In genomic region chr17:34626773-34627092, GRCm38 (mm10) we compare ENCODE assay signal across 8 mouse cellular contexts. TPM values are rescaled to one million over a fixed set of nuclear protein-coding genes. Genes with fewer than 3 reads are reported as not detected.
A peak's percentile ranks its signal among the peaks of the same experiment; 100 is the strongest.
DNase-seq lines count a peak whose midpoint lies in the region; ATAC-seq lines count a peak whose summit lies in the region.

No protein-coding gene starts in this region.

- peak overlapping the region; percentile 83 for H3K9ac ChIP-seq in midbrain, embryonic 13.5 days (replicated peaks)

- H3K4me1 ChIP-seq in midbrain, embryonic 13.5 days (replicated peaks): peaks cover 57% of the 10 kb centered on the region

- ATAC-seq in midbrain, embryonic 13.5 days: peak; percentile 38

- H3K9me3 ChIP-seq in midbrain, embryonic 13.5 days: no peaks in the 10 kb centered on the region

- H3K36me3 ChIP-seq in midbrain, embryonic 13.5 days: peaks cover 14% of the 10 kb centered on the region

- peaks cover 20% of the 10 kb centered on the region for H3K27me3 ChIP-seq in midbrain, embryonic 13.5 days

- intact Hi-C loops in left cerebral cortex, postnatal 14 days (cut with DNase I): loop anchor here (10.0 kb wide), 1 partner anchor 182 kb away; no protein-coding TSS in a partner anchor

- DNase-seq in kidney, adult 11 months: peak; percentile 39
- no peak for DNase-seq in kidney, adult 18-20 months
- peak; percentile 67 for DNase-seq in adipocyte (ENCODE audit: low spot score)
- DNase-seq in forelimb bud, embryonic 11.5 days (ENCODE audit: low read depth, low spot score): peak; percentile 56
- DNase-seq in kidney, postnatal 4 days: peak; percentile 63 to 79
- DNase-seq in thymus, postnatal 14 days: peak; percentile 70
- no peak for DNase-seq in left cerebral cortex, postnatal 14 days (ENCODE audit: low spot score in 2 of 2)

- H3K27ac ChIP-seq in midbrain, embryonic 13.5 days: peak overlapping the region; percentile 94

- under 1% methylated on average over 18 of the region's 18 CpGs for WGBS in midbrain, embryonic 13.5 days

- H3K4me2 ChIP-seq in midbrain, embryonic 13.5 days (replicated peaks): peak overlapping the region; percentile 91

- H3K4me3 ChIP-seq in midbrain, embryonic 13.5 days (replicated peaks): peak overlapping the region; percentile 80

RNA-seq across cellular contexts. Expression of gene Ppt2, which starts 1.6 kb away (rescaled TPM):
- polyA plus RNA-seq in midbrain, embryonic 13.5 days (2015; fragmentation: Nextera tagmentation; extraction: Ambion mirVana): 22.3 and 23.3 TPM in 2 replicates
- total RNA-seq in left cerebral cortex, postnatal 14 days (2021): 10 to 100 TPM; 39.3 to 45.7 TPM

RNA-seq across cellular contexts. Expression of gene Prrt1, which starts 2.6 kb away (rescaled TPM):
- polyA plus RNA-seq in midbrain, embryonic 13.5 days (2015; fragmentation: Nextera tagmentation; extraction: Ambion mirVana): 7.4 and 7.5 TPM in 2 replicates
- total RNA-seq in left cerebral cortex, postnatal 14 days (2021): 100 to 1,000 TPM; 195 to 228 TPM

RNA-seq across cellular contexts. Expression of gene Egfl8, which starts 11.0 kb away (rescaled TPM):
- polyA plus RNA-seq in midbrain, embryonic 13.5 days (2015; fragmentation: Nextera tagmentation; extraction: Ambion mirVana): 6.8 and 8.6 TPM in 2 replicates
- total RNA-seq in left cerebral cortex, postnatal 14 days (2021): 1 to 10 TPM; 3.5 to 4.1 TPM

RNA-seq across cellular contexts. Expression of gene Fkbpl, which starts 17.8 kb away (rescaled TPM):
- polyA plus RNA-seq in midbrain, embryonic 13.5 days (2015; fragmentation: Nextera tagmentation; extraction: Ambion mirVana): 17.0 and 18.9 TPM in 2 replicates
- 10 to 100 TPM; 16.1 to 16.7 TPM for total RNA-seq in left cerebral cortex, postnatal 14 days (2021)

RNA-seq across cellular contexts. Expression of gene Atf6b, which starts 20.2 kb away (rescaled TPM):
- 118 and 122 TPM in 2 replicates for polyA plus RNA-seq in midbrain, embryonic 13.5 days (2015; fragmentation: Nextera tagmentation; extraction: Ambion mirVana)
- total RNA-seq in left cerebral cortex, postnatal 14 days (2021): 10 to 100 TPM; 76.4 to 80.3 TPM

Comparison
In these comparisons a context has a peak if more than half of its experiments do, and no peak if none do; other contexts are left out.
1. DNase-seq: peak in kidney, adult 11 months (single experiment), adipocyte (single experiment), forelimb bud, embryonic 11.5 days (single experiment), kidney, postnatal 4 days (2 of 2) and thymus, postnatal 14 days (single experiment); none in kidney, adult 18-20 months (single experiment) and left cerebral cortex, postnatal 14 days (0 of 2).